Mouse (Mus musculus) brain, adult 10 weeks (tissue): ENCODE measurements around the gene Etd. TPM values are rescaled to one million over a fixed set of nuclear protein-coding genes. Genes with fewer than 3 reads are reported as not detected.

Experiments used
- polyA plus RNA-seq: library from polyadenylated mRNA; stranded (reverse); fragments of 350-450 nt; fragmentation: Illumina TruSeq; extraction: RNeasy Lipid Tissue Mini Kit (QIAGEN cat#74804); gene quantifications from one replicate; pipeline ENCODE4 v1.2.3, GENCODE M21; 2015; ENCODE audit warnings: low read depth, low replicate concordance

Etd gene
- polyA plus RNA-seq = not detected

DNA sequence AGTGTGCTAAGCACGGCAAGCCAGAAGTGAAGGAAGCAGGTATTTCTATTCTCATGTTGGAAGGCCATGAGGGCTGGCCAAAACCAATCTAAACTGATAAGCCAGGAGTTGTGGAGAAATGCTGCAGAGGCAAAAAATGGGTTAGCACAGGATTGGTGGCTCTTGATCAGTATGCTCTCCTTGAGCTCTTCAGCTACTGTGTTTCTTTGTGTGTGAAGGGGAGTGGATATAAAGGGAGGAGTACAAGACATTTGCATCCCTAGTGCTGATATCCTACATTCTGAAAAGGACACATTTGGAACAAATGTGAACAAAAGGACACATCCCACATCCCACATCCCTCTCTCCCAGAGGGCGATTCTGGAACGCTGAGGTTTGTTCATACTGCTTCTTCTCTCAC is at the start of gene Etd:
TSS of gene Etd (plus strand) at position 301 of the 400 bp plus-strand sequence.

Other genes with a start within 250 kb of the Etd start
- not detected for gene Plac1, start 194.8 kb upstream of the Etd start, polyA plus RNA-seq
- 5.1 TPM for gene Fam122b, start 165.1 kb upstream of the Etd start, polyA plus RNA-seq
- not detected for gene Fam122c, start 161.5 kb upstream of the Etd start, polyA plus RNA-seq
- gene Mospd1, start 64.4 kb upstream of the Etd start, polyA plus RNA-seq = 21.9 TPM
- 305 TPM for gene Rtl8c, start 173.1 kb downstream of the Etd start, polyA plus RNA-seq
- gene Gm14597, start 174.1 kb downstream of the Etd start, polyA plus RNA-seq = not detected
- 231 TPM for gene Rtl8a, start 208.8 kb downstream of the Etd start, polyA plus RNA-seq
- 263 TPM for gene Rtl8b, start 235.5 kb downstream of the Etd start, polyA plus RNA-seq